Mouse (Mus musculus) heart, adult 18-20 months (tissue): Measurements from ENCODE around the gene Mrpl55. TPM values are rescaled to one million over a fixed set of nuclear protein-coding genes. Genes with fewer than 3 reads are reported as not detected.

ENCODE experiments used
- DNase-seq, 2 experiments: peaks; one replicate each; pipeline ENCODE4 v3.0.0; 2021 to 2022; ENCODE audit warnings: mixed read lengths in 1 of 2
- long read RNA-seq, 2 experiments: library from polyadenylated mRNA; stranded (forward); transcript quantifications; one replicate each; pipeline ENCODE4 v2.0.0; 2021
- total RNA-seq, 2 experiments: library from RNA; stranded (reverse); gene quantifications; 2 replicates each; pipeline ENCODE4 v1.2.3; 2021

Gene Mrpl55
- total RNA-seq, result 100 to 1,000 TPM; 122 to 133 TPM
- long read RNA-seq, experiment 1, transcript Mrpl55-204 (4 exons, 757 nt), result minor isoform, 16 of 196 reads
- long read RNA-seq, experiment 1, transcript Mrpl55-205 (4 exons, 718 nt), result minor isoform, 8 of 196 reads
- long read RNA-seq, experiment 1, transcript Mrpl55-203 (4 exons, 792 nt), result minor isoform, 49 of 196 reads
- long read RNA-seq, experiment 1, transcript Mrpl55-201 (4 exons, 940 nt), result major isoform, 86 of 196 reads
- long read RNA-seq, experiment 1, partial matches to known transcripts, result 1 of 196 reads
- long read RNA-seq, experiment 1, other reads (novel, unspliced or antisense), result 36 of 196 reads
- long read RNA-seq, experiment 2, transcript Mrpl55-203 (4 exons, 792 nt), result minor isoform, 34 of 143 reads
- long read RNA-seq, experiment 2, transcript Mrpl55-205 (4 exons, 718 nt), result minor isoform, 9 of 143 reads
- long read RNA-seq, experiment 2, transcript Mrpl55-204 (4 exons, 757 nt), result minor isoform, 5 of 143 reads
- long read RNA-seq, experiment 2, transcript Mrpl55-201 (4 exons, 940 nt), result major isoform, 60 of 143 reads
- long read RNA-seq, experiment 2, partial matches to known transcripts, result 1 of 143 reads
- long read RNA-seq, experiment 2, other reads (novel, unspliced or antisense), result 34 of 143 reads

- DNase-seq, result peak; percentile 95 to 96
Observed at GRCm38 (mm10) chr11:59202081-59202995, at the start of gene Mrpl55. Gene Mrpl55 (plus strand): TSS chr11:59202486.

- DNase-seq, result no peak
Observed at GRCm38 (mm10) chr11:59154220-59154619, 48.1 kb upstream of the Mrpl55 start.

GRCm38 (mm10) chr11:59155900-59156299 lies 46.4 kb upstream of the Mrpl55 start:
- DNase-seq, result no peak

- no peak for DNase-seq
Observed at GRCm38 (mm10) chr11:59159099-59159498, 43.2 kb upstream of the Mrpl55 start.

GRCm38 (mm10) chr11:59159558-59159957 lies 42.7 kb upstream of the Mrpl55 start:
- DNase-seq, result no peak

- peak; percentile 55 to 73 for DNase-seq
Observed at GRCm38 (mm10) chr11:59161398-59161797, 40.9 kb upstream of the Mrpl55 start.

- DNase-seq, result no peak
Observed at GRCm38 (mm10) chr11:59162443-59163254, 39.6 kb upstream of the Mrpl55 start.

GRCm38 (mm10) chr11:59163255-59164236 lies 38.7 kb upstream of the Mrpl55 start, which contains the start of gene Iba57:
Gene Iba57 (minus strand): TSS chr11:59163739.
- peak; percentile 97 to 99 for DNase-seq

GRCm38 (mm10) chr11:59164384-59164783 lies 37.9 kb upstream of the Mrpl55 start:
- DNase-seq, result peak in 1 of 2 experiments; percentile 25

- no peak for DNase-seq
Observed at GRCm38 (mm10) chr11:59165616-59166241, 36.6 kb upstream of the Mrpl55 start.

GRCm38 (mm10) chr11:59169807-59170206 lies 32.5 kb upstream of the Mrpl55 start:
- DNase-seq, result no peak

- no peak for DNase-seq
Observed at GRCm38 (mm10) chr11:59170549-59170948, 31.7 kb upstream of the Mrpl55 start.

GRCm38 (mm10) chr11:59174189-59174838 lies 28.0 kb upstream of the Mrpl55 start:
- no peak for DNase-seq

- DNase-seq, result no peak
Observed at GRCm38 (mm10) chr11:59176475-59176874, 25.8 kb upstream of the Mrpl55 start.

GRCm38 (mm10) chr11:59176921-59177320 lies 25.4 kb upstream of the Mrpl55 start:
- no peak for DNase-seq

GRCm38 (mm10) chr11:59182864-59183331 lies 19.4 kb upstream of the Mrpl55 start, which contains the start of gene Gjc2:
Gene Gjc2 (minus strand): TSS chr11:59183213.
- peak; percentile 83 to 85 for DNase-seq

GRCm38 (mm10) chr11:59183821-59184220 lies 18.5 kb upstream of the Mrpl55 start:
- DNase-seq, result peak; percentile 82 to 83

GRCm38 (mm10) chr11:59185490-59185889 lies 16.8 kb upstream of the Mrpl55 start:
- peak; percentile 44 to 55 for DNase-seq

GRCm38 (mm10) chr11:59187706-59188105 lies 14.6 kb upstream of the Mrpl55 start:
- DNase-seq, result no peak
